Mouse (Mus musculus): ENCODE measurements at regions not wholly inside any gene's neighbourhood (a gene's known extent, or its start where the extent isn't known, plus 50 kb on each side); places are given as distances from the start of the nearest gene placed in this dataset.

- DNase-seq, result no peak
Observed at GRCm38 (mm10) chr7:39596403-39596802, 78.8 kb downstream of the Zfp619 start.

GRCm38 (mm10) chr7:39613767-39614166 is 96.2 kb downstream of the Zfp619 start:
- no peak for DNase-seq

GRCm38 (mm10) chr7:39615092-39615491 is 97.5 kb downstream of the Zfp619 start:
- no peak for DNase-seq

GRCm38 (mm10) chr7:39621796-39622195 is 104.2 kb downstream of the Zfp619 start:
- no peak for DNase-seq

GRCm38 (mm10) chr7:39632836-39633235 is 115.3 kb downstream of the Zfp619 start:
- peak in 1 of 2 experiments; percentile 16 for DNase-seq

- DNase-seq, result no peak
Observed at GRCm38 (mm10) chr7:39642333-39642732, 124.8 kb downstream of the Zfp619 start.

GRCm38 (mm10) chr7:39643323-39643722 is 125.8 kb downstream of the Zfp619 start:
- DNase-seq, result no peak

GRCm38 (mm10) chr7:39650483-39651102 is 133.0 kb downstream of the Zfp619 start:
- no peak for DNase-seq

- DNase-seq, result no peak
Observed at GRCm38 (mm10) chr7:39654563-39655286, 137.2 kb downstream of the Zfp619 start.

GRCm38 (mm10) chr7:39655287-39655652 is 137.7 kb downstream of the Zfp619 start:
- peak; percentile 47 to 50 for DNase-seq

GRCm38 (mm10) chr7:39655709-39656397 is 138.3 kb downstream of the Zfp619 start:
- DNase-seq, result peak in 1 of 2 experiments; percentile 6

GRCm38 (mm10) chr7:39659597-39659996 is 142.0 kb downstream of the Zfp619 start:
- no peak for DNase-seq

GRCm38 (mm10) chr7:39675124-39675846 is 157.7 kb downstream of the Zfp619 start:
- DNase-seq, result no peak

- DNase-seq, result no peak
Observed at GRCm38 (mm10) chr7:39675847-39676238, 158.3 kb downstream of the Zfp619 start.

GRCm38 (mm10) chr7:39680411-39680810 is 162.8 kb downstream of the Zfp619 start:
- DNase-seq, result no peak

- DNase-seq, result no peak
Observed at GRCm38 (mm10) chr7:39696589-39696988, 179.0 kb downstream of the Zfp619 start.

- DNase-seq, result no peak
Observed at GRCm38 (mm10) chr7:39701506-39701905, 183.9 kb downstream of the Zfp619 start.

GRCm38 (mm10) chr7:39705118-39706095 is 187.8 kb downstream of the Zfp619 start:
- DNase-seq, result no peak

- DNase-seq, result no peak
Observed at GRCm38 (mm10) chr7:39706606-39707005, 189.0 kb downstream of the Zfp619 start.

GRCm38 (mm10) chr7:39716340-39717150 is 199.0 kb downstream of the Zfp619 start:
- DNase-seq, result no peak

- no peak for DNase-seq
Observed at GRCm38 (mm10) chr7:39727935-39728557, 210.5 kb downstream of the Zfp619 start.

Data from cerebellum, postnatal 25 days (tissue).